Mouse (Mus musculus) WW6 (cell line): ENCODE results near the gene Nfia.

Source experiments
- DNase-seq: peaks from one replicate; pipeline ENCODE4 v3.0.0-alpha.2; 2013; ENCODE audit warnings: low read depth, low spot score

Nfia gene

DNA sequence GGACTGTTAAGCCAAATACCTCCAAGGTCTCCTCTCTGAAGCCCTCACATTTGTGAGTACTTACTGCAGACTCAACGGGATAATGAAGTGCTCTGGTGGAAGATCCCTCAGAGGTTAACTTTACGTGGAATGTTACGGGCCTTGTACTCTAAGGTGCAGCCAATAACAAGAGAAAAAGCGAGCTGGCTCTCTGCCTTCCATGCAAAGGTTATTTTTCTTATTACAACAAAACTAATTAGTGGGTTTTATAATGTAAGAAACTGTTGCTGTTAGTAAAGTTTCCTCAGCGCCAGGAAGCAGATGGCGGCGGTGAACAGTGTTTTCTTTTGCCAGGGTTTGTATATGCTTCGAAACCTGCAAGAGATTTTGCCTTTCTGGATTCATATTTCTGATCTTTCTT is 169.1 kb downstream of the Nfia start:
- DNase-seq: no peak

GRCm38 (mm10) chr4:97944309-97944708 is 171.8 kb downstream of the Nfia start:
- no peak for DNase-seq

DNA sequence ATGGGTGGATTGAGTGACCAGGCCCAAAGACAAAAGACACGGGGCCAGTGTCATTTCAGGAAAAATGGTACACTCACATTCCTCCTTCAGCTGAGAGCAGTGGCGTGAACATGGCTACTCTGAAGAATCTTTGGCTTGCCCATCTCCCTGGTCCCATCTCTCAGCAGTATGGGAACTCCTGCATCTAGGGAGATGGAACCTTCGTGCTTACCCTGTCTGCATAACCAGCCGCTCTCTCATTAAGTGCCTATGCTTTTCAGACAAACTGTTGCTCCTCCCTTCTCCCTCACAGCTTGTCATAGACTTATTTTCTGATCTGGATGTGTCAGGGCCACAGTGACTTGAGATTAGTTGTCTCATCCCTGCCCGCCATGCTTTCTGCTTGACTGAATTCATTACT is 174.9 kb downstream of the Nfia start:
- DNase-seq: no peak

DNA sequence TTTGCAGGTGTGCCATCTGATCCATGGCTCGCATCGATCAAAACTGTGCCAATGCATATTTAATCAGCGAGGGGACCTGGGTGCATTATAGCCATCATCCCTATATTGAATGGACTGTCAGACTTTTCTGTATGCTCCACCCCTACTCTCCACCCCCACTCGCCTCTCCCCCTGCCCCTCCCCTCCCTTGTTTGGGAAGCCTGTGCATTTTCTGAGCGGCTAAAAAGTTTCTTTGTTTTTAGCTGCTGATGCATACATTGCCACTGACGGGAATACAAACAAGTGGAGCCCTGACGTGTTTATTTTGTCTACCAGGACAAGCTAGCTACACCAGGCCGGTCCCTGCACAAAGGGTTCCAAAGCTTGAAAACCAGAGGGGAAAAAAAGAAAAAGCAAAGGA is 175.7 kb downstream of the Nfia start:
- no peak for DNase-seq

DNA sequence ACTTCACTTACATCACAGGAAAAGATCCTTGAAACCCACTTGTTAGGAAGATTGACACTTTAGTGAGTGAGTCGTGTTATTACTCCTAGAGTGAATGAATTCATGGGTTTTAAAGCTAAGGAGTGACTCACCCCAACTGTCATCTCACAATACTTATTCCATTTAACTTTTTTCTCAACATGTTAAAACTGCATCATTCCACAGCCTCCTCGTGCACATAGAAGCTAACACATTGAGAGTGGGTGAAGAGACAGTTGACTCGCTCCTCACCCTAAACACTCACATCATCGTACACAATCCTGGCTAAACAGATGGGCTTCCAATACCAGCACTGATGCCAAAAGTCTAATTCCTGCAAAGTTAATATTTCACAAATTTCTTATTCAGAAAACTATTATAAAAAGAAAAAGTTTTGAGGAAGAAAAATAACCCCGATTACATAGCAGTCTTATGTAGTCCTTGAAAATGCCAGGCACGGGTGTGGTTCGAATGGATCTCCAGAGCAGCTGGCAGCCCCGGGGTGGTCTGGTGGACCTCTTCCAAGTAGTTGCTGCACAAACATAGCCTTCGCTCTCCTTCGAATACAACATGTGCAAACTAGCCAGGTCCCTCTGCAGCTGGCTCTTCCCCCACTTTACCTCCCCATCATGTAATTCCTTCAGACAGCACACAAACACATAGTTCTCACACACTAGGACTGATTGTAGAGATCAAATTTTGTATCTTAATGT is 178.0 kb downstream of the Nfia start:
- no peak for DNase-seq

- DNase-seq: no peak
Observed at GRCm38 (mm10) chr4:97953886-97954285, 181.4 kb downstream of the Nfia start.

GRCm38 (mm10) chr4:97958121-97958520 is 185.6 kb downstream of the Nfia start:
- DNase-seq: no peak

- no peak for DNase-seq
Observed at GRCm38 (mm10) chr4:97962856-97963255, 190.3 kb downstream of the Nfia start.

DNA sequence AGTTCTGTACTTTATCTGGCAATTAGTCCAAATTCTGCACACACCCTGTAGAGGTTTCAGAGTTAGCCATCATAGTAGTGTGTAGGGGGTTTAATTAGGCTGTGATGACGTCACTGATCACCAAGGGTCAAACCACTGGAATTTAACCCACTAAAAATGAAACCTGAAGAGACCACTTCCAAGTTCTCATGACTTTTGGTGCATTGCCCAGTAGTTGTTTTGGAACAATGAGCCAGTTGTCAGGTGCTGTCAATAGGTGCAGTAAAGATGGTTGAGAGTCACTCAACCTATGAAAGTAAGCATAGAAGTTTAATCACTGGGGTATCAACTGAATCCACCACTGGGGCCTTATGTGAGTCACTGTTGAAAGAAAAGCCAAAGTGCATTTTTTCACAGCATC is 191.4 kb downstream of the Nfia start:
- DNase-seq: no peak

GRCm38 (mm10) chr4:97968786-97969348 is 196.3 kb downstream of the Nfia start:
- DNase-seq: no peak

DNA sequence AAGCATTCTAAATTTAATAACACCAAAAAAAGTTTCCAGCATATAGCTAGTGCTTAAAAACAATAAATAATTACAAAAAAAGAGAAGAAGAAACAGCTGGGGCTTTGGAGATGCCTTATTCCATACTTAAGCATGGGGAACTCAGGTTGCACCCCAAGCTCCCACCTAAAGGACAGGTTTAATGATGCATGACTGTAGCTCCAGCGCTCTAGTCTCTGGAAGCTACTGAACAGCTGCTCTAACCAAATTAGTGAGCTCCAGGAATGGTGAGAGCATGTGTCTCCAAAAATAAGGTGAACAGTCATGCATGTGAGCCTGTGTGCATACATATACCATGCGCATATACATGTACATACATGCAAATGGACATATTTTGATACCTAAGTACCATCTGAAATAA is 200.5 kb downstream of the Nfia start:
- no peak for DNase-seq

DNA sequence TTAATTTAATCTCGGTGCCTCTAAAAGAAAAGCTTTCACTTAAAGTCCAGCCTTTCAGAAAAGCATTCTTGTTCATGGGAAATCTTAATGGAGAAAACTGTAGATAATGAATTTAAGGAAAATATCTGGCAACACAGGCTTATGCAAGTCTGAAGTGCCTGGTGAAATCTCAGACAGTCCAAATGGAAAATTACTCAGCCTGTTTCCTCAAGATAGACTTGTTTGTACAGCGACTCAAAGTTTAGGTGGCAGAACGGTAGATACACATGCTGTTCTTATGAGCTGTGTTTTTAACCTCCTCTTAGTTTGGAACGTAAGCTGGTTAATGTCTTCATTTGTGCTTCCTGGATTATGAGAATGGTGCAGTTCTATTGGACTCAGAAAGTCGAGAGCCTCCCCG is 201.5 kb downstream of the Nfia start:
- no peak for DNase-seq

DNA sequence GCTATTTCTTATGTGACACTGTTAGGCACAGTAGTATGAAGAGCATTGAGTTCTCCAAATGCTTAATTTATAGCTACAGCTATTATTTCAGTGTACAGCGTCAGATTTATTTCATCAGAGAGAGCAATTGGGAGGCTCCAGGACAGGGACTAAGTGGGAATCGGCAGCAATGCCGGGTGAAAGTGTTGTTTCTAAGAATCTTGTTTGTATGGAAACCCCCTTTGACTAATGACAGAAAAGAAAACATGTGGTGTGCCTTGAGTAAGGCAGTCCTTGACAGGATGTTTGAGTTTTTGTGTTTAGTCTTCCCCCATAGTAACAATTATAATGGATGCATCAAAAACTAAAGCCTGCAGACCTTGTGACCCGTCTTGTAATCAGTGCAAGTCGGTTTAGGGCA is 204.4 kb downstream of the Nfia start:
- DNase-seq: no peak

GRCm38 (mm10) chr4:97984361-97984760 is 211.8 kb downstream of the Nfia start:
- no peak for DNase-seq

DNA sequence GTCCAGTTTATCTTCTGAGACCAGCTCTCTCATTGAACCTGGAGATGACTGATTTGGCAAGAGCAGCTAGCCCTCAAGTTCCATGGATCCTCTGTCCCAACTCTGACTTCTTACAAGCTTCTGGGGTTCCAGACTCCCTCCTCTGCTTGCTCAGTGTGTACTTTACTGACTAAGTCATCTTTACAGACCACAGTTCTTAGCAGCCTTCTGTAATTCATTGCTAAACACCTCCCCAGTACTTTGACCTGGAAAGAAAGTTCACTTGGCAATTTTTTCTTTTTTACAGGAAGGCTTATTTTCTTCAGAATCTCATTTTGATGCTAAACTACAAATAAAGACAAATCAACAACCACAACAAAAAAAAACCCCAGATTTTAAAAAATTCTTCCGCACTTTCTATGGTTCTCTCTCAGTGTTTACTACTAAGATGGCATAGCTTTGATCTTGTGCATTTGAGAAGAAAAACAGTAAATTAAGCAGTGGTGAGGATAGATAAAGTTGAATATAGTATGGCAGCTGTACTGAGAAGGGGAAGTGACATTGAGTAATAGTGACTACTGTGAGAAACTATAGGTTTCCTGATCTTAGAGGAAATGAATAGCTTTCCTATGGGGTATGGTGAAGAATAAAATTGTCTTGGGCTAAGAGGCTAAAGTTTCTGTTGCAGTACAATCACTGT is 213.7 kb downstream of the Nfia start:
- no peak for DNase-seq

DNA sequence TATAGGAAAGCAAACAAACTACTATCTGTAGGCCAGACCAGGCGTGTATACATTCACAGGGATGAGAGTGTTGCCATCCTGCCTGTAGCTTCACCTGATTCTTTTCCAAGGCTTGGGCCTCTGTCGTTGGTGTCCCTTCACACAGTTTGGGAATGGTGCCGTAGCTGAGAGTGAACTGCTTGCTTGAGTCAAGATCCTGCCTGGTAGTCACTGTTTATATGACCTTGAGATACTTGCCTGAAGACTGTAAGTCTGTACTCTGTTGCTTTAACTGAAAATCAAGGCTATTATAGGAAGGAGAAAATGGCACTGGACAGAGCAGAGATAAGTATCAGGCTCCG is 214.2 kb downstream of the Nfia start:
- DNase-seq: no peak

DNA sequence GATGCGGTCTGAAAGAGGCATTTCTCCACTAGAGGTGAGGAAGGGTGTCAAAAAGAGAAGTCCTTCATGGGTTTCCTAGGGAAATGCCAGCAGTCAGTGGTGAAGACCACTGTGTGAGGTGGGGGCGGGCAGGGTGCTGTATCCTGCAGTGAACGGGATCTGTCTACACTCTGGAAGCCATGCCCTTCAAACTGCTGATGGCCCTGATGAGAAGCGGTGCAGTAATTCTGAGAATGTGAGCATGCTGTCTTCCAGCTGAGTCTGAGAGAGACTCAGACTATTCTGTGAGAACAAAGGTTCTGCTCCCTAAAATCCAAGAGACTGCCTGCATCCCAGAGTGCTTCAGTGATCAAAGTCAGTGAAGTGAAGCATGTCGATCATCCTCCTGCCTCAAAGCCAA is 216.2 kb downstream of the Nfia start:
- no peak for DNase-seq

DNA sequence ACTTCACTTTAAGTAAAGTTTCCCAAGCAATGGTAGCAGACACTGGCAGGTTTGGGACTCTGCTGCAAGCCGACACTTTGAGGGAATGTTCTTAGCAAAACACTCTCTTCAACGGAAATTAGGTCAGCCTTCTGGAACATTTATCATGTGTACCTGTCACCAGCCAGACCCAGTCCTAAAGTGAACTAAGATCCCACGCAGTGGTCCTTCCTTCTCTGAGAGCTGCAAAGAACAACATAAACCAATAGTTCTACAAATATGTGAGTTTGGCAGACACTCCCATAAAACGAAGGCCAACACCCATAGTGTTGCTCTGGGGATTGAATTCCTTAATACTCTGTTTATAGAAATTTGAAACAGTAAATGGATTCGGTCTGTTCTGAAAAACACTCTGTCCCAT is 217.9 kb downstream of the Nfia start:
- no peak for DNase-seq

DNA sequence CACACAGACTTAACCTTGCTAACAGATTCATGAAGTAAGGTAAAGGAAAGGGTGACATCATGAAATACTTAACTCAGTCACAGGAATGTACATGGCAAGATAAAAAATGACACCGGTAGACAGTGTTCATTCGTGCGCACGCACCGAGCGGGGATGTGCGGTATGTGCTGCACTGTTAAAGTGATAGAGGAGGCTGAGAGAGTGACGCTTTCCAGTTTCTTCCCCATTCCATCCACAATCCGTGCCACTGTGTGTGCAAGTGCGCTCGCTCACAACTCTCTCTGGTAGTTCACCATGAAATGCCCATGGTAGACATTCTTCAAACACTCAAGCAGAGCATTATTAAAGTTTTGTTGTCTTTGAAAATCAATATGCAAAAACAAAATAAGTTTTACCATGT is 218.9 kb downstream of the Nfia start:
- DNase-seq: no peak

DNA sequence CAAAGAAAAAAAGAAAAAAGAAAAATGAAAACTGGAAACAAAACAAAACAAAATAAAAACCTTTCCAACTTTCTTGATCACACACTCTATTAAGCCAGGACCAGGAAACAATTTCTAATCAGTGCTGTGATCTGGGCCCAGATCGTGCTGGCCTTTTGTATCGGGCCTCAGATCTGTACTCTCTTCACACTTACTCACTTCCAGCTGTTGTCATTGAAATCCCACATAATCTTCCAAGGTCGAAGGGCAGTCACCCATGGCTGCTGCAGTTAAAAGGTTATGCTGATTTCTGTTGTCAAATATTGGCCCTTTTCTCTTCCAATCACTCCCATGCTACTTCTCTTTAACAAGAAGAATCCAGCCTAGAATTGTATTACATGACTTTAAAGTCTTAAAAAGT is 219.3 kb downstream of the Nfia start:
- no peak for DNase-seq

DNA sequence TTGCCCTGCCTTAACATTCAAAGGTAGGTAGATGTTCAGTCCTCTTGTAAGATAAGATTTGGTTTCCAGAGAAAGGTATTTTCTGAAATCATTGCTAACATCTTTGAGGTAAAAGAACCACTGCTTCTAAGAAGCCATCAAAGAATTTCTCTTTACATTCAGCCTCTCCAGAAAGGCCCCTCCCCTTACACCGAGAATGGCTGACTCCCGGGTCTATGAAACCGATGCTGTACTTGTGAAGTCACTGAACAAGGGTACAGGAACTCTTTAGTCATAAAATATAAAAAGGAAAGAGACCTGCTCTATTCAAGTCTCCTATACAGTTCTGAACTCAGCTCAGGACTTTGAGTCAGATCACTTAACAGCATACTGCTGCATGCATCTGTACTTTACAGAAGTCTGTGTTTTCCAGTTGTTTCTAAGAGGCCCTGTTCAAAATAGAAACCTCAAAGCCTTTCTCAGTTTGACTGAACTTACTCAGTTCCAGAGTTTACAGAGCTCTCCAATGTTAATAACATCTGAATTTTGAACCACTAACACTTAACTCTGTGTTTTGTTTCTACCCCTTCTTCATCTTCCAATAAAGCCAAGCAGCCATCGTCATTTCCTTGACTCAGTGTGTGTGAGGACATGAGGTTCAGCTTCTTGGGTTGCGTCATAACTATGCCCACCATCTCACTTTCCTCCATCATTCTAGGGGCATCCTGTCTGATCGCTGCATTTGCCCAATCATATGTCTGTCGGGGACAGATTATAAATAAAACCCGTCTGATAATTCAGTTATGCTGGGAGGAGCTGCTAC is 223.6 kb downstream of the Nfia start:
- no peak for DNase-seq

DNA sequence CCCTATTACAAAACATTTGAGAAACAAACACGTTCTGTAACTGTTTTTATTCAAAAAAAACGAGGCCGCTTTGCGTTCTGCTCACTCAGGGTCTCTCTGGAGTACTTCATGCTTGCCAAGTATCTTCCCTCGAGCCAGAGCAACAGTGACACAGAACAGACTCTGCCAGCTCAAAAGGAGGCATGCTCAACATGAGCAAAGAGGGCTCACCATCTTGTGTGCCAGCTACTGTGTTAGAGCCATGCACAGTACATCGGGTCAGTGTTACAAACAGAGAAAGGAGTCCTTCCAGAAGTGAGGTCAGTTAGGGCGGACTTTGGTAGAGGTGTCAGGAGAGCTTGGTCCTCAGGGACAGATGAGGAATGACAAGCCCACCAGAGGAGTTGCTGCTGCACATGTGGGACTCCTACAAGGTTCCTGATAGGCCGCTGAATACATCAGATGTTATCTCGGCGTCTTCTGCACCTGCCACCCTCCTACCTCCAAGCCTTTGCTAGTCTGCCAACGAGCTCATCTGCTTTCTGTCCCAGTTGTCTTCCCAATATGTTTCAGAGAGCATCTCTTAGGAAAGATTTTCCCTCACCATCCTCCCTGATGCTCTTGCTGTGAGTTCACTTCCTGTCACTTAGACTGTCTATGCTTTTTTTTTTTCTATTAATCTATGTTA is 224.8 kb downstream of the Nfia start:
- DNase-seq: no peak
